Mouse (Mus musculus): Measurements from ENCODE around the gene Brd9. TPM values are rescaled to one million over a fixed set of nuclear protein-coding genes. Genes with fewer than 3 reads are reported as not detected.
"Not testable (repeated sequence)": the region's sequence is repeated elsewhere in the genome, so short reads cannot be mapped to it uniquely, and the experiment has no call there.

Brd9 gene
- total RNA-seq, 2 experiments from 2014 or later, result 8.3 to 11.0 TPM

GRCm38 (mm10) chr13:73970545-73971448 is 33.2 kb downstream of the Brd9 start:
- intact Hi-C loops (cut with DNase I), result loop anchor here (1.0 kb wide), 1 partner anchor 56 kb away; no protein-coding TSS in a partner anchor
- peak; percentile 57 to 58 for DNase-seq

- intact Hi-C loops (cut with DNase I), result no loop called here
- no peak for DNase-seq
Measured at GRCm38 (mm10) chr13:73974523-73974922, 36.9 kb downstream of the Brd9 start.

GRCm38 (mm10) chr13:73976935-73977334 is 39.3 kb downstream of the Brd9 start:
- intact Hi-C loops (cut with DNase I), result no loop called here
- no peak for DNase-seq

GRCm38 (mm10) chr13:73990325-73990724 is 52.7 kb downstream of the Brd9 start:
- intact Hi-C loops (cut with DNase I), result no loop called here
- no peak for DNase-seq

- DNase-seq, result no peak
- intact Hi-C loops (cut with DNase I), result no loop called here
Measured at GRCm38 (mm10) chr13:73990761-73991160, 53.1 kb downstream of the Brd9 start.

GRCm38 (mm10) chr13:73991267-73991666 is 53.7 kb downstream of the Brd9 start:
- intact Hi-C loops (cut with DNase I), result no loop called here
- no peak for DNase-seq

GRCm38 (mm10) chr13:73996456-73996855 is 58.8 kb downstream of the Brd9 start:
- intact Hi-C loops (cut with DNase I), result no loop called here
- DNase-seq, result no peak

- no peak for DNase-seq
- intact Hi-C loops (cut with DNase I), result no loop called here
Measured at GRCm38 (mm10) chr13:74000519-74000918, 62.9 kb downstream of the Brd9 start.

GRCm38 (mm10) chr13:74000961-74001360 is 63.4 kb downstream of the Brd9 start:
- intact Hi-C loops (cut with DNase I), result no loop called here
- DNase-seq, result no peak

GRCm38 (mm10) chr13:74001492-74001891 is 63.9 kb downstream of the Brd9 start:
- intact Hi-C loops (cut with DNase I), result no loop called here
- DNase-seq, result no peak

GRCm38 (mm10) chr13:74006881-74007280 is 69.3 kb downstream of the Brd9 start:
- DNase-seq; intact Hi-C loops (cut with DNase I): not testable (repeated sequence)

GRCm38 (mm10) chr13:74008216-74008615 is 70.6 kb downstream of the Brd9 start:
- intact Hi-C loops (cut with DNase I); DNase-seq: not testable (repeated sequence)

GRCm38 (mm10) chr13:74008948-74009718 is 71.5 kb downstream of the Brd9 start, which contains the start of gene Tppp:
Tppp (plus strand) TSS chr13:74009407.
- DNase-seq, result peak; percentile 87 to 90
- intact Hi-C loops (cut with DNase I), result no loop called here

- intact Hi-C loops (cut with DNase I), result no loop called here
- peak; percentile 39 to 48 for DNase-seq
Measured at GRCm38 (mm10) chr13:74009791-74010614, 72.4 kb downstream of the Brd9 start.

Small RNA genes lying within 50 kb of the gene (microRNA-seq; reads per million reads assigned to microRNA genes)
- 0 reads per million in 2 experiments for gene Gm25197

Other genes starting within 250 kb of the Brd9 start
- not detected for gene Slc6a19, start 232.9 kb upstream of the Brd9 start, total RNA-seq (2021)
- gene Slc12a7, start 204.7 kb upstream of the Brd9 start, total RNA-seq (2021), result 1 to 10 TPM; 4.3 to 5.5 TPM
- 1 to 10 TPM; 1.1 to 1.6 TPM for gene Nkd2, start 90.2 kb upstream of the Brd9 start, total RNA-seq (2021)
- under 1 TPM in 1 of 2 experiments, not detected in 1; 0.13 TPM for gene Trip13, start within 50 bp of the Brd9 start, total RNA-seq (2021)
- not detected for gene Zdhhc11, start 26.0 kb downstream of the Brd9 start, total RNA-seq (2021)
- 1 to 10 TPM; 4.5 to 4.7 TPM for gene Tppp, start 71.6 kb downstream of the Brd9 start, total RNA-seq (2021)
- under 1 TPM; 0.15 to 0.66 TPM for gene Cep72, start 124.5 kb downstream of the Brd9 start, total RNA-seq (2021)
- gene Slc9a3, start 183.6 kb downstream of the Brd9 start, total RNA-seq (2021), result under 1 TPM; 0.54 to 0.56 TPM